Mouse (Mus musculus) lung, embryonic 16.5 days (tissue): ENCODE data around the gene Mafk. TPM values are rescaled to one million over a fixed set of nuclear protein-coding genes. Genes with fewer than 3 reads are reported as not detected.
A peak's percentile ranks its signal among the peaks of the same experiment; 100 is the strongest.

Experiments used
- ATAC-seq: fragments of 200-750 bp; cut with Nextera tagmentation; 2 replicates; pipeline ENCODE4 v1.8.0; 2017; ENCODE audit warnings: low read depth, mild to moderate bottlenecking, moderate library complexity
- H3K27ac ChIP-seq: fragments of 300-500 bp; sonication (generic); 2 replicates; pipeline ENCODE4 v1.5.1; 2014; ENCODE audit warnings: mild to moderate bottlenecking, control low read depth, low read length
- H3K27me3 ChIP-seq: fragments of 300-500 bp; sonication (generic); 2 replicates; pipeline ENCODE4 v1.6.1; 2014; ENCODE audit warnings: low read depth, low read length, mixed read lengths; ENCODE audit not compliant: control insufficient read depth, insufficient read depth
- H3K36me3 ChIP-seq: fragments of 300-500 bp; sonication (generic); 2 replicates; pipeline ENCODE4 v1.6.1; 2014; ENCODE audit warnings: low read length; ENCODE audit not compliant: control insufficient read depth, insufficient read depth
- H3K4me1 ChIP-seq: fragments of 300-500 bp; sonication (generic); replicated peaks from 2 replicates; pipeline ENCODE4 v1.6.1; 2014; ENCODE audit warnings: low read length, mixed read lengths; ENCODE audit not compliant: control insufficient read depth, insufficient read depth
- H3K4me2 ChIP-seq: fragments of 300-500 bp; sonication (generic); 2 replicates; pipeline ENCODE4 v1.6.1; 2014; ENCODE audit warnings: low read depth, low read length, control low read depth
- H3K4me3 ChIP-seq: fragments of 300-500 bp; sonication (generic); 2 replicates; pipeline ENCODE4 v1.5.1; 2014; ENCODE audit warnings: mild to moderate bottlenecking, low read length, control low read depth
- H3K9ac ChIP-seq: fragments of 300-500 bp; sonication (generic); 2 replicates; pipeline ENCODE4 v1.6.1; 2014; ENCODE audit warnings: low read length, control low read depth
- H3K9me3 ChIP-seq: fragments of 300-500 bp; sonication (generic); 2 replicates; pipeline ENCODE4 v1.6.1; 2016; ENCODE audit warnings: low read length; ENCODE audit not compliant: control insufficient read depth
- WGBS: fragments of 180-500 bp; shearing (Covaris S2); extraction: QIAGEN DNeasy Blood & Tissue Kit; methylation state at CpG from one replicate; pipeline ENCODE4 v1.1.7; 2014; 5-methylcytosine and 5-hydroxymethylcytosine counted together
- polyA plus RNA-seq: library from polyadenylated mRNA; unstranded; fragments of >200 nt; fragmentation: Nextera tagmentation; extraction: Ambion mirVana; gene quantifications from 2 replicates; pipeline ENCODE4 v1.2.1, GENCODE M21; 2015

Gene Mafk
- polyA plus RNA-seq, 1 experiment from 2014 or later, result 16.3 TPM

GRCm38 (mm10) chr5:139764296-139764695 lies 27.0 kb upstream of the Mafk start:
- H3K4me2 ChIP-seq, result no peak overlapping the region
- H3K4me1 ChIP-seq, result no peaks in the 10 kb centered on the region
- H3K27me3 ChIP-seq, result no peaks in the 10 kb centered on the region
- WGBS, result 74% methylated on average over 11 of the region's 11 CpGs
- H3K36me3 ChIP-seq, result peaks cover 63% of the 10 kb centered on the region
- no peak overlapping the region for H3K27ac ChIP-seq
- H3K9ac ChIP-seq, result no peak overlapping the region
- H3K9me3 ChIP-seq, result no peaks in the 10 kb centered on the region
- no peak overlapping the region for H3K4me3 ChIP-seq
- ATAC-seq, result 0 out of 2 replicates have a peak, but pooled peaks have one; percentile 24

DNA sequence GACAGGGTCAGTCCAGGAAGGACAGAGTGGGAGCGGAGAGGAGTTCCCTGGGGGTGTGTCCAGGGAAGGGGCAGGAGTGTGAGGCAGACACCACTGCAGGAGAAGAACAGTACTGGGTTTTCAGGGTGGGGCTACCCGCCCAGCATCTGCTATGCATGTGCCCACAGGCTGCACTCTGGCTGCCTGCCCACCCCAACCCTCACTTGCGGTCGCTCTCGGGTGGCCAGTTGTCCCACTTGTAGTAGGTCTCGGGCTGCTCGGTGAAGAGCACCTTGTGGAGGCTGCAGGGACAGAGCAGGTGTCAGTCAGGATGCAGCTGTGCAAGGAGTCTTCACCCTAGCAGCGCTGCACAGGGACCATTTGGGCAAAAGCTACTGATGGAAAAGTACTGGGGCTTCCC lies 23.1 kb upstream of the Mafk start:
- ATAC-seq, result no peak
- Histone ChIP-seq H3K27me3 (no peaks in the 10 kb centered on the region), H3K4me3 (no peak overlapping the region), H3K36me3 (peaks cover 67% of the 10 kb centered on the region), H3K4me2 (no peak overlapping the region), H3K27ac (no peak overlapping the region), H3K9ac (no peak overlapping the region), H3K4me1 (no peaks in the 10 kb centered on the region), H3K9me3 (no peaks in the 10 kb centered on the region)
- WGBS, result 89% methylated on average over 8 of the region's 8 CpGs

DNA sequence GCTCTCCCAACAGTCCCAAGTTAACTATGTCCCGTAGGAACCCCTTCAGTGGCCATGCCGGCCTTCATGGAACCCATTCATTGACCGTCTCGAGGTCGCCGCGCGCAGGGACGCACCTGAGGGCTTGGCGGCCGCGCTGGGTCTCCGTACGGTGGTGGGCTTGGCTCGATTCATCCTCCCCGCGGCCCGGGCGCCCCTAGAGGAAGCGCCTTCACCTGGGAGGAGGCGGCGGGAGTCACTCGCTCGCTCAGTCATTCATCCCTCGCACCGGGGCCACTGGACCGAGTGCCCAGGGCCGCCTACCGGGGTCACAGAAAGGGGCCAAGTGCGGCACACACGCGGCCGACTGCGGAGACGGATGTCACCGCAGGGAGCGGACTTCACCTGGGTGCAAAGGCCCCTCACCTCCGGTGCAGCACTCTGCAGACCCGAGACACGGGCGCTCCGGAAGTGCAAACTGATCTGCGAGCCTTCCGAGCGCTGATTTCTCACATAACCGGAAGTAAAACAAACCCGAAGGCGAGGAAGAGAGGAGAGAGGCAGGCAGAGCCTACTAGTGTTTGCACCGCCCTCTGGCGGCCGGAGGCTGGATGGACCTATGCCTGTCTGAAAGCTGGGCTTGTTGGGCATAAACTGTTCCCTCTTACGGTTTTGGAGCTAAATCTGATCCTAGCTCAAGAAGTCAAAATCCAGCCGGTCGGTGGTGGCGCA lies 15.9 kb upstream of the Mafk start, which contains the start of gene Ints1:
Ints1 (minus strand) TSS at position 459 of the 711 bp plus-strand sequence.
- under 1% methylated on average over 55 of the region's 55 CpGs for WGBS

GRCm38 (mm10) chr5:139776966-139777365 lies 14.3 kb upstream of the Mafk start:
- no peak overlapping the region for H3K4me3 ChIP-seq
- H3K9me3 ChIP-seq, result no peaks in the 10 kb centered on the region
- no peak overlapping the region for H3K9ac ChIP-seq
- peaks cover 13% of the 10 kb centered on the region for H3K36me3 ChIP-seq
- WGBS, result 82% methylated on average over 5 of the region's 5 CpGs
- no peak overlapping the region for H3K27ac ChIP-seq
- ATAC-seq, result no peak
- H3K4me1 ChIP-seq, result peaks cover 7% of the 10 kb centered on the region; the same call in 1 of the 2 replicates
- no peak overlapping the region for H3K4me2 ChIP-seq
- H3K27me3 ChIP-seq, result no peaks in the 10 kb centered on the region

More for the DNA sequence above, 15.9 kb upstream of the Mafk start, which contains the start of gene Ints1:
- peak within 1 kb of the TSS; percentile 98 for H3K4me3 ChIP-seq
- peak within 1 kb of the TSS; percentile 83 for H3K9ac ChIP-seq
- H3K27me3 ChIP-seq, result no peaks in the 10 kb centered on the region
- H3K9me3 ChIP-seq, result no peaks in the 10 kb centered on the region
- peaks cover 28% of the 10 kb centered on the region for H3K36me3 ChIP-seq
- H3K4me1 ChIP-seq, result peaks cover 7% of the 10 kb centered on the region; the same call in 1 of the 2 replicates
- peak within 1 kb of the TSS; percentile 87 for H3K4me2 ChIP-seq
- peak; percentile 95 for ATAC-seq
- H3K27ac ChIP-seq, result peak within 1 kb of the TSS; percentile 17; the same call in 1 of the 2 replicates

DNA sequence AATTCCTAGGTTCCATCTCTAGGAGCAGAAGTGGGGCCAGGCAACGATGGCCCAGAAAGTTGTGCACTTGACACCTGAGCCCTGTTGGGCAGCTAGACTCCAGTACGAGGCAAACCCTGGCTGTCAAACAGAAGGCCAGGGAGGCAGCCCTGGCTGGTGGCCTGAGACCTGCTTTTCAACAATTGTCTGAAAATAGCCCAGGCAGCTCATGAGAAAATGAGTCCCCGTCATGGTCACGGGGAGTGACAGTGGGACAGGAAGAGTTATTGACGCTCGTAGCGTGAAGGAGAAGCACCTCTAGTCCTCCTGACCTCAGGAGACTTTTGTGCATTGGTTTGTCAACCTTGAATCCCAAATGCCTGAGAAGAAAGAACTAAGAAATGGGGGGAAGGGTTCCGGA lies 9.9 kb upstream of the Mafk start:
- 70% methylated on average over 8 of the region's 8 CpGs for WGBS

DNA sequence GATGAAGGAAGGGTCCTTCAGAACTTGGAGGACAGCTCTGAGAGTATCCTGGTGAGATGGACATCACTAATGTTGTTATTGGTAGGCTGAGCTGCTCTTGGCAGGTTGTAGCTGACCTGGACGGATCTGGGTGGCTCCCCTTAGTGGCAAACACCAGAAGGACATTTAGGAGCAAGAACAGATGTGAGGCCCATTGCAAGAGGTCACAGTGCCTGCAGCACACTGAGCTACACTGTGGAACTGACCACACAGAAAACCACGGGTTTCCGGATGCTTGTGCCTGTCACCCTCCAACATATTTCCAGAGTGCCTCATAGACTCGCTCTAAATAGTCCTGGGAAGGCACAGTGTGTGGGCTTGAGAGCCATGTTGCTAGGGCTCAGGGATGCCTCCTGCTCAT lies 1.8 kb upstream of the Mafk start:
- no peak overlapping the region for H3K4me2 ChIP-seq
- no peaks in the 10 kb centered on the region for H3K27me3 ChIP-seq
- H3K9ac ChIP-seq, result no peak overlapping the region
- ATAC-seq, result no peak
- H3K4me3 ChIP-seq, result no peak overlapping the region
- H3K4me1 ChIP-seq, result peaks cover 22% of the 10 kb centered on the region
- 47% methylated on average over 4 of the region's 4 CpGs for WGBS
- H3K9me3 ChIP-seq, result no peaks in the 10 kb centered on the region
- no peaks in the 10 kb centered on the region for H3K36me3 ChIP-seq
- H3K27ac ChIP-seq, result no peak overlapping the region

More for the DNA sequence above, 9.9 kb upstream of the Mafk start:
- H3K36me3 ChIP-seq, result no peaks in the 10 kb centered on the region
- H3K4me3 ChIP-seq, result no peak overlapping the region
- no peaks in the 10 kb centered on the region for H3K9me3 ChIP-seq
- H3K4me2 ChIP-seq, result no peak overlapping the region
- ATAC-seq, result no peak
- H3K4me1 ChIP-seq, result no peaks in the 10 kb centered on the region
- no peak overlapping the region for H3K9ac ChIP-seq
- H3K27me3 ChIP-seq, result no peaks in the 10 kb centered on the region
- H3K27ac ChIP-seq, result no peak overlapping the region

GRCm38 (mm10) chr5:139792159-139792775 lies 954 bp downstream of the Mafk start:
- H3K4me1 ChIP-seq, result peaks cover 37% of the 10 kb centered on the region
- H3K9ac ChIP-seq, result peak overlapping the region; percentile 79
- 13% methylated on average over 11 of the region's 11 CpGs for WGBS
- ATAC-seq, result no peak
- H3K9me3 ChIP-seq, result no peaks in the 10 kb centered on the region
- H3K4me3 ChIP-seq, result peak overlapping the region; percentile 84
- H3K27ac ChIP-seq, result no peak overlapping the region
- peak overlapping the region; percentile 97 for H3K4me2 ChIP-seq
- H3K36me3 ChIP-seq, result no peaks in the 10 kb centered on the region
- no peaks in the 10 kb centered on the region for H3K27me3 ChIP-seq

DNA sequence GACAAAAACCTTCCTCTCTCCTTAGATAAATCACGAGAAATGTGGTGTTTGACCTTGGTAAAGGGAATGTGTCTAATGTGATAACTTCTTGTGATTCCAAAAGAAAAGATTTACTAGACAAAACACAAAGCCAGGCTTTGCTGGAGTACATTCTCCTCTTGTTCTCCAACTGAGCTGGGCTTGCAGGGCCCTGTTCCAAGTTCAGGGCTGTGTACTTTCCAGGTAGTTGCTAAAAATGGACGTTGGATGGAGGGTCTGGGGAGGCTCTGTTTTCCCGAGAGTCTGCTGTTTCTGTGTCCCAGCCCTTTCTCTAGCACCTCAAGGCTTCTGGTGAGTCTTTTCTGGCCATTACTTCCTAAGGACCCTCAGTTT lies 1.6 kb downstream of the Mafk start:
- Histone ChIP-seq H3K4me3 (peak overlapping the region; percentile 24), H3K27me3 (no peaks in the 10 kb centered on the region), H3K4me1 (peaks cover 44% of the 10 kb centered on the region), H3K36me3 (no peaks in the 10 kb centered on the region), H3K9ac (peak overlapping the region; percentile 49), H3K4me2 (peak overlapping the region; percentile 97), H3K27ac (peak overlapping the region; percentile 82), H3K9me3 (no peaks in the 10 kb centered on the region)
- 22% methylated on average over 3 of the region's 3 CpGs for WGBS
- no peak for ATAC-seq

- 27% methylated on average over 11 of the region's 11 CpGs for WGBS
- H3K4me1 ChIP-seq, result peaks cover 50% of the 10 kb centered on the region
- no peaks in the 10 kb centered on the region for H3K9me3 ChIP-seq
- ATAC-seq, result no peak
- peak overlapping the region; percentile 97 for H3K4me2 ChIP-seq
- peak overlapping the region; percentile 49 for H3K9ac ChIP-seq
- peak overlapping the region; percentile 82 for H3K27ac ChIP-seq
- peak overlapping the region; percentile 24 for H3K4me3 ChIP-seq
- H3K36me3 ChIP-seq, result no peaks in the 10 kb centered on the region
- H3K27me3 ChIP-seq, result no peaks in the 10 kb centered on the region
Measured at GRCm38 (mm10) chr5:139793338-139794089, 2.2 kb downstream of the Mafk start.
